Mouse (Mus musculus): ENCODE data around the gene Tdrd6. TPM values are rescaled to one million over a fixed set of nuclear protein-coding genes. Genes with fewer than 3 reads are reported as not detected.
A peak's percentile ranks its signal among the peaks of the same experiment; 100 is the strongest.

Gene Tdrd6
- polyA plus RNA-seq, 1 experiment from 2014 or later = 0.01 TPM

DNA sequence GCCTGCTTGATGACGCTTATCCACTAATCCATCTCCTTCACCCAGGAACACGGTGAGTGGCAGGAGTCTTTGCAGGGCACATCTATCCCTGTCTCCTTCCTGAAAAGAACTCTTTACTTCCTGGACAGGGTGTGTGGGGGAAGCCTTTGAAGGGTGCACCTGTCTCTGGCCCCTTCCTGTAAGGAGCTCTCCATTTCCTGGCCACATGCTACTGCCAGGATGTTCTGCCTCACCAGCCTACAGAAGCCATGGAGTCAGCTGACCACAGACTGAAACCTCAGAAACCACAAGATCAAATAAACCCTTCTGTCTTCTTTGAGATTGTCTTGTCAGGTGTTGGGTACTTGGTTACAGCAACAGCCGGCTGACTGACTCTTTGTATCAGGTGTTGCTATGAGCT is 15.0 kb upstream of the Tdrd6 start:
- Histone ChIP-seq H3K27me3 (replicated peaks; ENCODE audit: insufficient read depth, low read length) (no peaks in the 10 kb centered on the region), H3K4me1 (ENCODE audit: insufficient read depth, low read depth, low read length) (no peaks in the 10 kb centered on the region), H3K9me3 (ENCODE audit: low read length) (no peaks in the 10 kb centered on the region), H3K27ac (ENCODE audit: low read length) (no peak overlapping the region), H3K9ac (replicated peaks; ENCODE audit: low read depth) (no peak overlapping the region), H3K4me2 (replicated peaks; ENCODE audit: low read depth, low read length) (no peak overlapping the region), H3K4me3 (ENCODE audit: low read depth, low read length) (no peak overlapping the region), H3K36me3 (ENCODE audit: insufficient read depth, low read length) (peaks cover 11% of the 10 kb centered on the region; the same call in 1 of the 2 replicates)
- TF ChIP-seq CTCF (IDR thresholded peaks at IDR 0.05) = no peak
- no peak for ATAC-seq
- DNase-seq (ENCODE audit: low spot score) = no peak
- 73% methylated on average over 3 of the region's 3 CpGs for WGBS

DNA sequence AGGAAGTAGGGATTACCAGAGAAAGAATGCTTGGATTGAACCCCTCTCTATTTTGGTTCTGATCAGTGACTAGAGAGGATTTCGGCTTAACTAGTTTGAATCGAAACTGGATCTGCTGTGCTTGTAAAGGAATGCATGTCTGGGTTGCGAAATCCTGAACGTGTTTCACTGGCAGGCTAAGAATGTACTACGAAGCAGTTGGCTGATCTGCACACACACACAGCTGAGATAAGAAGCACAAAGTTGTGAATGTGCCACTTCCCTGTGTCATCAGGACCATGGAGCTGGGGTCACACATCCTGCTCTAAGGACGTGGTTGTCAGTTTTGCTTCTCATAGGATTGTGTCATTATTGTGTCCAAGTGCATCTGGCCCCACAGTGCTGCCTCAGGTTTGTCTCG is 14.3 kb upstream of the Tdrd6 start:
- Histone ChIP-seq H3K27ac (ENCODE audit: low read length) (0 out of 2 replicates have a peak overlapping the region, but pooled peaks have one; percentile 14), H3K4me1 (ENCODE audit: insufficient read depth, low read depth, low read length) (no peaks in the 10 kb centered on the region), H3K36me3 (ENCODE audit: insufficient read depth, low read length) (peaks cover 11% of the 10 kb centered on the region; the same call in 1 of the 2 replicates), H3K27me3 (replicated peaks; ENCODE audit: insufficient read depth, low read length) (no peaks in the 10 kb centered on the region), H3K4me2 (replicated peaks; ENCODE audit: low read depth, low read length) (peak overlapping the region; percentile 22), H3K9me3 (ENCODE audit: low read length) (no peaks in the 10 kb centered on the region), H3K4me3 (ENCODE audit: low read depth, low read length) (no peak overlapping the region), H3K9ac (replicated peaks; ENCODE audit: low read depth) (no peak overlapping the region)
- DNase-seq (ENCODE audit: low spot score) = peak; percentile 86
- TF ChIP-seq EP300 (IDR thresholded peaks at IDR 0.05) (no peak), CTCF (IDR thresholded peaks at IDR 0.05) (no peak)
- 20% methylated on average over 7 of the region's 7 CpGs for WGBS
- peak; percentile 84 for ATAC-seq

DNA sequence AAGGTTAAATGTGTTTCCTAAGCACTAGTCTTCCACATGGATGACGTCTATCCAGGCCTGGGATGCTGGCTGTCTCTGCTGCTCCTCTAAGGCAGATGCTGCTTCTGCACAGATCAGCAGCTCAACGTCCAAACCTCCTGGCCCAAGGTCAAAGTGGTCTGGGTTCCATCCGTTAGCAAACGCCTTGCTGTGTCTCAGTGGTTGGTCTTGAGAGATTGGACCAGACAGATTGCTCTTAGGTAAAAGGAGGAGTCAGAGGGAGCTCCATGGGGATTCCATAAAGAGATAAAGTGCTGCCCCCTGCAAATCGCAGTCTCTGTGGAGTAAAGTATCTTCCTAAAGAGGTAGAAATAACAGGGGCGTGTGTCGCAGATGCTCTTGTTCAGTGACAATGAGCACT is 13.1 kb upstream of the Tdrd6 start:
- Histone ChIP-seq H3K36me3 (ENCODE audit: insufficient read depth, low read length) (peaks cover 11% of the 10 kb centered on the region; the same call in 1 of the 2 replicates), H3K4me1 (ENCODE audit: insufficient read depth, low read depth, low read length) (no peaks in the 10 kb centered on the region), H3K9ac (replicated peaks; ENCODE audit: low read depth) (no peak overlapping the region), H3K27me3 (replicated peaks; ENCODE audit: insufficient read depth, low read length) (no peaks in the 10 kb centered on the region), H3K4me2 (replicated peaks; ENCODE audit: low read depth, low read length) (no peak overlapping the region), H3K27ac (ENCODE audit: low read length) (no peak overlapping the region), H3K4me3 (ENCODE audit: low read depth, low read length) (no peak overlapping the region), H3K9me3 (ENCODE audit: low read length) (no peaks in the 10 kb centered on the region)
- DNase-seq (ENCODE audit: low spot score) = no peak
- WGBS = 64% methylated on average over 7 of the region's 7 CpGs
- no peak for TF ChIP-seq CTCF (IDR thresholded peaks at IDR 0.05)
- TF ChIP-seq EP300 (IDR thresholded peaks at IDR 0.05) = no peak
- ATAC-seq = no peak

DNA sequence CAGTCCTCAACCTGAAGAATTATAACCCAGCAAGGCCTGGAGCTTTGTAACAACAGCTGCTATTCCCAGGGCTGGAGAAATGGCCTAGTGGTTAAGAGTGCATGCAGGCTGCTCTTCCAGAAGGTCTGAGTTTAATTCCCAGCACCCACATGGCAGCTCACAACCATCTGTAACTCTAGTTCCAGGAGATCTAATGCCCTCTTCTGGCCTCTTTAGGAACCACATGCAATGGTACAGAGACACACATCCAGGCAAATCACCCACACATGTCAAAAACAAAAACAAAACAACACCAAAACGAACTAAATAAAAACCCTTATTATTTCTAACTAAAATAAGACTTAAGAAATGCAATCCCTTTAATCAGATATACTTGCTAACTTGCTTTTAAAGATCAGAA is 10.7 kb upstream of the Tdrd6 start:
- no peak overlapping the region for H3K9ac ChIP-seq (replicated peaks; ENCODE audit: low read depth)
- ATAC-seq = no peak

DNA sequence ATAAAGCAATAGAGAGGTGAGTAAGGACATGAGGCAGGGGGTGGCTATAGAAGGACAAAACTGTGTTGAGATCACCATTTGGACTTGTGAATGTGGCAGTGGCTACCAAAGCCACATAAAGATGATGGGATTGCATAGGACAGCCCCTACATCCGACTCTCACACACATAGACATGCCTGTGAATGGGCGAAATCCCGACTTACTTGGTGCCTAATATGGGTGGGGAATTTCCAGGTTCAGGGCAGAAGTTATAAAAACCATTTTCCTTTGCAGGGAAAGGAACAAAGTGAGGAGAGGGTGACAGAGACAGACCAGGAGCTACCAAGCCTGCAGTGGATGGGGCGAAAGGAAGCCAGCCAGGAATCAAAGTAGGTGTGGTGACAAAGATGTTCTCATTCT is 7.0 kb upstream of the Tdrd6 start:
- DNase-seq (ENCODE audit: low spot score) (no peak), ATAC-seq (no peak)
- Histone ChIP-seq H3K27me3 (replicated peaks; ENCODE audit: insufficient read depth, low read length) (no peaks in the 10 kb centered on the region), H3K9me3 (ENCODE audit: low read length) (no peaks in the 10 kb centered on the region), H3K4me3 (ENCODE audit: low read depth, low read length) (no peak overlapping the region), H3K4me2 (replicated peaks; ENCODE audit: low read depth, low read length) (no peak overlapping the region), H3K9ac (replicated peaks; ENCODE audit: low read depth) (no peak overlapping the region), H3K4me1 (ENCODE audit: insufficient read depth, low read depth, low read length) (no peaks in the 10 kb centered on the region), H3K27ac (ENCODE audit: low read length) (no peak overlapping the region), H3K36me3 (ENCODE audit: insufficient read depth, low read length) (no peaks in the 10 kb centered on the region)
- WGBS = 95% methylated on average over 4 of the region's 4 CpGs
- no peak for TF ChIP-seq EP300 (IDR thresholded peaks at IDR 0.05)
- no peak for TF ChIP-seq CTCF (IDR thresholded peaks at IDR 0.05)

More for the DNA sequence above, 10.7 kb upstream of the Tdrd6 start:
- 76% methylated on average over 1 of the region's 1 CpGs for WGBS
- no peaks in the 10 kb centered on the region for H3K9me3 ChIP-seq (ENCODE audit: low read length)
- H3K4me3 ChIP-seq (ENCODE audit: low read depth, low read length) = no peak overlapping the region
- TF ChIP-seq EP300 (IDR thresholded peaks at IDR 0.05) (no peak), CTCF (IDR thresholded peaks at IDR 0.05) (peak; percentile 3; the same call in 1 of the 2 replicates)
- H3K27ac ChIP-seq (ENCODE audit: low read length) = no peak overlapping the region
- no peaks in the 10 kb centered on the region for H3K4me1 ChIP-seq (ENCODE audit: insufficient read depth, low read depth, low read length)
- no peaks in the 10 kb centered on the region for H3K36me3 ChIP-seq (ENCODE audit: insufficient read depth, low read length)
- no peak for DNase-seq (ENCODE audit: low spot score)
- no peaks in the 10 kb centered on the region for H3K27me3 ChIP-seq (replicated peaks; ENCODE audit: insufficient read depth, low read length)
- H3K4me2 ChIP-seq (replicated peaks; ENCODE audit: low read depth, low read length) = no peak overlapping the region

DNA sequence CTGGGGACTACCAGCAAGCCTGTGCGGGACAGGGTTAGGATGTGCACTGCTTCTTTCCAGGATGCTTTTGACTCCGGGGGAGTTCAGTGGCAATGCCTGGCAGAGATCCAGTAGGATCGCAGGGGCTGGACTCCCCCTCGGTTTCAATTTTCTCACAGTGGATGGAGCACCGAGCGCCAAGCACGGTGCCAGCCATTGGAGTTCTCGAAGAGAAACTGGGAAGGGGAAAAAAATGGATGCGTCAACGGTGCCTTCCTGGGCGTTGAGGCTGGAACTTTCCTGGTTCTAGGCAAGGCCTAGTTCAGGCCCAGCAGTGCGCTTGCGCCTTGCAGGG is 295 bp upstream of the Tdrd6 start:
- no peak overlapping the region for H3K27ac ChIP-seq (ENCODE audit: low read length)

DNA sequence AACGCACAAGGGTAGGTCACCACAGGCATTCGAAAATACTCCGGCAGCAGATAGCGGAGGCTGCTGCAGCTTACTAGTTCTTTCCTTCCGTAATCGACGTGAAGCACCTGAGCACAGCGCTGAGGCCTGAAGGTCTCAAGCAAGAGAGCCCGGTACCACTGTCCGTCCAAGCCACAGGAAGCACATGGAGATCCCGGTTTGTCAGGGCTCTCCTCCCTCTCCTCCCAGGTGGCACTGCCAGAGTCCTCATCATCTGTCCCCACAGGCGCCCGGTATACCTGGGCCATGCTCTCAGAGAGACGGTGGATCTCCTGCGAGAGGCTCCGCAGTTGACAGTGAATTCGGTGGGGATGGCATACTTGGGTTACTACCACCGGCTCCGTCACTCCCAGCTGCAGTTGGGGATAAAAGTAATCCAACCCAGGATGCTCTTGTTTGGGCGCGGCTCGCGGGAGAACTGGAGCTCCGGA is 1.0 kb downstream of the Tdrd6 start:
- peaks cover 27% of the 10 kb centered on the region for H3K27me3 ChIP-seq (replicated peaks; ENCODE audit: insufficient read depth, low read length)
- H3K27ac ChIP-seq (ENCODE audit: low read length) = no peak overlapping the region
- no peak overlapping the region for H3K9ac ChIP-seq (replicated peaks; ENCODE audit: low read depth)
- H3K4me2 ChIP-seq (replicated peaks; ENCODE audit: low read depth, low read length) = no peak overlapping the region
- H3K4me1 ChIP-seq (ENCODE audit: insufficient read depth, low read depth, low read length) = peaks cover 10% of the 10 kb centered on the region; the same call in 1 of the 2 replicates
- ATAC-seq (no peak), DNase-seq (ENCODE audit: low spot score) (no peak)
- no peaks in the 10 kb centered on the region for H3K9me3 ChIP-seq (ENCODE audit: low read length)
- no peaks in the 10 kb centered on the region for H3K36me3 ChIP-seq (ENCODE audit: insufficient read depth, low read length)
- TF ChIP-seq EP300 (IDR thresholded peaks at IDR 0.05) (no peak), CTCF (IDR thresholded peaks at IDR 0.05) (no peak)
- H3K4me3 ChIP-seq (ENCODE audit: low read depth, low read length) = peak overlapping the region; percentile 27; the same call in 1 of the 2 replicates
- 21% methylated on average over 24 of the region's 24 CpGs for WGBS

More for the DNA sequence above, 295 bp upstream of the Tdrd6 start:
- Histone ChIP-seq H3K27me3 (replicated peaks; ENCODE audit: insufficient read depth, low read length) (peaks cover 27% of the 10 kb centered on the region), H3K9me3 (ENCODE audit: low read length) (no peaks in the 10 kb centered on the region), H3K4me1 (ENCODE audit: insufficient read depth, low read depth, low read length) (peaks cover 10% of the 10 kb centered on the region; the same call in 1 of the 2 replicates), H3K4me3 (ENCODE audit: low read depth, low read length) (no peak overlapping the region), H3K4me2 (replicated peaks; ENCODE audit: low read depth, low read length) (peak overlapping the region; percentile 41; the same call in 1 of the 2 replicates), H3K36me3 (ENCODE audit: insufficient read depth, low read length) (no peaks in the 10 kb centered on the region), H3K9ac (replicated peaks; ENCODE audit: low read depth) (no peak overlapping the region)
- ATAC-seq (no peak), DNase-seq (ENCODE audit: low spot score) (no peak)
- 47% methylated on average over 13 of the region's 13 CpGs for WGBS
- no peak for TF ChIP-seq CTCF (IDR thresholded peaks at IDR 0.05)
- no peak for TF ChIP-seq EP300 (IDR thresholded peaks at IDR 0.05)
